Mouse (Mus musculus) hindbrain, embryonic 12.5 days (tissue): ENCODE results near the gene Ppfia2. TPM values are rescaled to one million over a fixed set of nuclear protein-coding genes. Genes with fewer than 3 reads are reported as not detected.

Experiments used
- ATAC-seq: fragments of 200-750 bp; cut with Nextera tagmentation; 2 replicates; pipeline ENCODE4 v1.8.0; 2017; ENCODE audit warnings: moderate TSS enrichment; ENCODE audit not compliant: low FRiP score
- H3K27ac ChIP-seq: fragments of 300-500 bp; sonication (generic); 2 replicates; pipeline ENCODE4 v1.5.1; 2016; ENCODE audit warnings: mild to moderate bottlenecking
- H3K27me3 ChIP-seq: fragments of 300-500 bp; sonication (generic); 2 replicates; pipeline ENCODE4 v1.6.1; 2016; ENCODE audit warnings: mild to moderate bottlenecking
- H3K36me3 ChIP-seq: fragments of 300-500 bp; sonication (generic); 2 replicates; pipeline ENCODE4 v1.6.1; 2016; ENCODE audit warnings: mild to moderate bottlenecking
- H3K4me1 ChIP-seq: fragments of 300-500 bp; sonication (generic); 2 replicates; pipeline ENCODE4 v1.6.1; 2016
- H3K4me2 ChIP-seq: fragments of 300-500 bp; sonication (generic); replicated peaks from 2 replicates; pipeline ENCODE4 v1.6.1; 2016; ENCODE audit warnings: mild to moderate bottlenecking
- H3K4me3 ChIP-seq: fragments of 300-500 bp; sonication (generic); 2 replicates; pipeline ENCODE4 v1.5.1; 2016; ENCODE audit warnings: mild to moderate bottlenecking
- H3K9ac ChIP-seq: fragments of 300-500 bp; sonication (generic); 2 replicates; pipeline ENCODE4 v1.6.1; 2016; ENCODE audit warnings: mild to moderate bottlenecking, moderate library complexity
- H3K9me3 ChIP-seq: fragments of 300-500 bp; sonication (generic); replicated peaks from 2 replicates; pipeline ENCODE4 v1.6.1; 2016; ENCODE audit warnings: mild to moderate bottlenecking
- WGBS: fragments of 180-500 bp; shearing (Covaris S2); methylation state at CpG from one replicate; pipeline ENCODE4 v1.1.7; 2016; 5-methylcytosine and 5-hydroxymethylcytosine counted together
- polyA plus RNA-seq: library from polyadenylated mRNA; unstranded; fragments of >200 nt; fragmentation: Nextera tagmentation; extraction: Ambion mirVana; gene quantifications from 2 replicates; pipeline ENCODE4 v1.2.1, GENCODE M21; 2016

Gene Ppfia2
- polyA plus RNA-seq, 1 experiment from 2014 or later: 11.1 TPM

GRCm38 (mm10) chr10:106936996-106937395 is 466.9 kb downstream of the Ppfia2 start:
- 92% methylated on average over 7 of the region's 7 CpGs for whole genome bisulfite sequencing
- ATAC-seq: no peak
- no peak overlapping the region for H3K4me2 ChIP-seq
- H3K9me3 ChIP-seq: no peaks in the 10 kb centered on the region
- no peaks in the 10 kb centered on the region for H3K36me3 ChIP-seq
- no peaks in the 10 kb centered on the region for H3K4me1 ChIP-seq
- no peak overlapping the region for H3K27ac ChIP-seq
- H3K9ac ChIP-seq: no peak overlapping the region
- no peaks in the 10 kb centered on the region for H3K27me3 ChIP-seq
- no peak overlapping the region for H3K4me3 ChIP-seq

DNA sequence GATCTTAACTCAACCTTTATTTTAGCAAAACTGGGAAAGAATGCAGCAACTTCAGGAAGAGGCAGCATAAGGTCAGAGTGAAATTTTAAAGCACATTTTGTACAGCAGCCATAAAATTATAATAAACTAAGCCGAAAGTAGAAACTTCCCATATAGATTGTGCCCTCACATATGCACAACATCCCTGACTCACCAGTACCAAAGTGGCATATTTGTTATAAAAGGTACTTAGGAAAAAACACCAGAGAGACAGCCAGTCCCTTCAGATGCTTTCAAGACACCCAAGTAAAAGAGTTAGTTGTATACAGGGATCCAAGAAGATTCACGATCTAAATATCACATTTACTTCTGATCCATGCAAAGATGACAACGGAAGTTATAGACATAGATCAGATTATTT is 468.7 kb downstream of the Ppfia2 start:
- no peak overlapping the region for H3K4me3 ChIP-seq
- no peaks in the 10 kb centered on the region for H3K9me3 ChIP-seq
- no peaks in the 10 kb centered on the region for H3K27me3 ChIP-seq
- no peaks in the 10 kb centered on the region for H3K4me1 ChIP-seq
- 95% methylated on average over 3 of the region's 3 CpGs for WGBS
- H3K9ac ChIP-seq: no peak overlapping the region
- H3K4me2 ChIP-seq: no peak overlapping the region
- H3K27ac ChIP-seq: no peak overlapping the region
- H3K36me3 ChIP-seq: no peaks in the 10 kb centered on the region
- no peak for ATAC-seq

- Histone ChIP-seq H3K4me1 (no peaks in the 10 kb centered on the region), H3K4me2 (no peak overlapping the region), H3K36me3 (no peaks in the 10 kb centered on the region), H3K27ac (no peak overlapping the region), H3K27me3 (no peaks in the 10 kb centered on the region), H3K9ac (no peak overlapping the region), H3K4me3 (no peak overlapping the region), H3K9me3 (no peaks in the 10 kb centered on the region)
- ATAC-seq: no peak
- 77% methylated on average over 1 of the region's 1 CpGs for WGBS
These were observed 469.3 kb downstream of the Ppfia2 start for GRCm38 (mm10) chr10:106939441-106939840.

- ATAC-seq: no peak
- no peak overlapping the region for H3K27ac ChIP-seq
- no peak overlapping the region for H3K4me2 ChIP-seq
- H3K27me3 ChIP-seq: no peaks in the 10 kb centered on the region
- no peaks in the 10 kb centered on the region for H3K36me3 ChIP-seq
- 78% methylated on average over 5 of the region's 5 CpGs for WGBS
- H3K9ac ChIP-seq: no peak overlapping the region
- no peaks in the 10 kb centered on the region for H3K4me1 ChIP-seq
- no peaks in the 10 kb centered on the region for H3K9me3 ChIP-seq
- H3K4me3 ChIP-seq: no peak overlapping the region
These were observed 471.2 kb downstream of the Ppfia2 start for GRCm38 (mm10) chr10:106941380-106941779.

DNA sequence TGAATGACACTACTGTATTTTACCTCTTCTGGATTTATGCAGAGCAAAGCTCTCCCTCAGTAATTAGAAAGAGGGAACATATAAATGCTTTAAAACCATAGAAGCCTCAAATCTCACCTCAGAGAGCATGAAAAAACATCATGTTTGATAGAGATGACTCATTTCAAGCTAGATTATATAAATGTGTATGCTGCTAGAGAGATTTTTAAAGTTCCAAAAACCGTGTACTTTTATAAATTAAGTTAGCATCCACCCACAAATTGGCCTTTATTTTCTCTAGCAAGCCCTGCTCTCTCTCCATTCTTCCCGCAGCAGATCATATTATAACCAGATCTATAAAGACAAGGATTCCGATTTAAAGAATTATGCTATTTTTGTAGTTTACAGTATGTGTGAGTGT is 488.9 kb downstream of the Ppfia2 start:
- Histone ChIP-seq H3K36me3 (no peaks in the 10 kb centered on the region), H3K9ac (no peak overlapping the region), H3K4me1 (no peaks in the 10 kb centered on the region), H3K4me2 (no peak overlapping the region), H3K9me3 (no peaks in the 10 kb centered on the region), H3K27me3 (no peaks in the 10 kb centered on the region), H3K4me3 (no peak overlapping the region), H3K27ac (no peak overlapping the region)
- no peak for ATAC-seq
- WGBS: 77% methylated on average over 3 of the region's 3 CpGs

DNA sequence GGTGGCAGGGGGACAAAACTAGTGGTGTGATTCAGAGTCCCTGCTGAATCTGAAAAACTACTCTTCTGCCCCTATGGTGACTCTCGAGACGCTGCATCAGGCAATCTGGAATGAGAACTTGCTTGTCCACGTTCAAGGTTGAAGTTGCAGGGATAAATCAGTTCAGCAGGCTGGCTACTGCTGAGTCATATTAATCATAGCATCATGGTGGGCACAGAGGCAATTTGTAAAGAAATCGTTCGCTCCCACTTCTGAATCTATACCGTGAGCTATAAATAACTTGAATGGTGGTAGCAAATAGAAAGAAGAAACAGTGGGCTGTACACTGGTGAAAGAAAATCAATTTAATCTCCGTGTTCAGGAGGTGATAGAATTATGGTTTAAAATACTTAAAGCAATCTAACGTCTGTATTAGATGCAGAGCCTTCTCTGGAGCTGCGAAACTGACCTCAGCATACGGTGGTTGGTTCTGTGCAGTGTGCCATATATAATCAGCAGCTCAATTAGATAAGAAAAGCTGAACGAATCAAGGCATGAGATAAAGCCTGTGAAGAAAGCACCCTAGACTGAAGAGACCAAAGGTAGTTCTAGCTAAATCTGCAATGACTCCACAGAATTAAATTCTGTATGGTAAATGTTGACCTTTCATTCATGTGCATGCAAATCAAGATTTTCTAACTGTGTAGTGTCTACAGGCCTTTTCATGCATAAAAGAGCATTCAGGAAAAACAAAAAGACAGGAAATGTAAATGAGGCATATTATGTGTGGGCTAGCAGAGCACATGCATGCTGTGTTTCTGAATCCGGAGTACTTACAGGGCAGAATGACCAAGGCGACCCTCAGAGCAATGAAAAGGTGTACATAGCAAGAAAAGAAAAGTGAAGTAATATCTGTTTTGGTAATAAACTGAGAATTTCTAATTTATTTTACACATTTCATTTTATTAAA is 505.3 kb downstream of the Ppfia2 start:
- H3K4me1 ChIP-seq: peaks cover 9% of the 10 kb centered on the region
- H3K27ac ChIP-seq: peak overlapping the region; percentile 32
- 53% methylated on average over 13 of the region's 13 CpGs for WGBS
- no peak overlapping the region for H3K9ac ChIP-seq
- no peaks in the 10 kb centered on the region for H3K36me3 ChIP-seq
- H3K9me3 ChIP-seq: no peaks in the 10 kb centered on the region
- H3K4me3 ChIP-seq: no peak overlapping the region
- H3K27me3 ChIP-seq: no peaks in the 10 kb centered on the region
- H3K4me2 ChIP-seq: 0 out of 2 replicates have a peak overlapping the region, but pooled peaks have one; percentile 11
- peak; percentile 82 for ATAC-seq
